Mouse (Mus musculus) myocyte (in vitro differentiated cells): ENCODE results near the gene Telo2. TPM values are rescaled to one million over a fixed set of nuclear protein-coding genes. Genes with fewer than 3 reads are reported as not detected.
A peak's percentile ranks its signal among the peaks of the same experiment; 100 is the strongest.
"Not testable (repeated sequence)": the region's sequence is repeated elsewhere in the genome, so short reads cannot be mapped to it uniquely, and the experiment has no call there.

Experiments
- H3K27me3 ChIP-seq: one replicate; pipeline ENCODE4 v1.6.1; 2011; ENCODE audit not compliant: control insufficient read depth, insufficient read depth, insufficient read length
- H3K36me3 ChIP-seq: one replicate; pipeline ENCODE4 v1.6.1; 2011; ENCODE audit not compliant: control insufficient read depth, insufficient read depth
- H3K4me2 ChIP-seq: one replicate; pipeline ENCODE4 v1.6.1; 2011; ENCODE audit warnings: low read depth, control low read depth
- H3K4me3 ChIP-seq: one replicate; pipeline ENCODE4 v1.5.1; 2011; ENCODE audit warnings: mild to moderate bottlenecking, control low read depth, moderate library complexity
- H3K79me2 ChIP-seq: one replicate; pipeline ENCODE4 v1.6.1; 2011; ENCODE audit not compliant: control insufficient read depth, insufficient read depth
- H3ac ChIP-seq: one replicate; pipeline ENCODE4 v1.6.1; 2011; ENCODE audit not compliant: control insufficient read depth, insufficient read length
- CEBPB ChIP-seq: IDR thresholded peaks from 2 replicates; pipeline ENCODE4 v1.6.1; 2011; ENCODE audit warnings: mild to moderate bottlenecking, moderate library complexity; ENCODE audit not compliant: poor library complexity, insufficient read depth, severe bottlenecking
- E2F4 ChIP-seq: IDR thresholded peaks from one replicate; pipeline ENCODE4 v1.6.1; 2011; ENCODE audit warnings: mild to moderate bottlenecking, control low read depth, moderate library complexity; ENCODE audit not compliant: insufficient read depth
- MAX ChIP-seq: IDR thresholded peaks from one replicate; pipeline ENCODE4 v1.6.1; 2011; ENCODE audit warnings: low read depth, mild to moderate bottlenecking, control low read depth
- MYOD1 ChIP-seq, 3 experiments: IDR thresholded peaks; one replicate each; pipeline ENCODE4 v1.6.1; 2011; ENCODE audit warnings: control low read depth in 2 of 3, low read depth in 2 of 3, mild to moderate bottlenecking in 2 of 3, moderate library complexity in 1 of 3; ENCODE audit not compliant: insufficient read length in 2 of 3, control insufficient read depth in 1 of 3
- MYOG ChIP-seq, 3 experiments: IDR thresholded peaks; one replicate each; pipeline ENCODE4 v1.6.1; 2011; ENCODE audit warnings: control low read depth in 2 of 3, low read depth in 2 of 3, mild to moderate bottlenecking in 2 of 3; ENCODE audit not compliant: insufficient read length in 2 of 3, control insufficient read depth in 1 of 3, insufficient read depth in 1 of 3
- POLR2A ChIP-seq: IDR thresholded peaks from one replicate; pipeline ENCODE4 v1.6.1; 2011; ENCODE audit warnings: low read depth, mild to moderate bottlenecking, control low read depth, moderate library complexity; ENCODE audit not compliant: insufficient read length
- POLR2AphosphoS2 ChIP-seq: IDR thresholded peaks from one replicate; pipeline ENCODE4 v1.6.1; 2011; ENCODE audit warnings: low read depth, control low read depth; ENCODE audit not compliant: insufficient read length
- REST ChIP-seq: IDR thresholded peaks from one replicate; pipeline ENCODE4 v1.6.1; 2011; ENCODE audit warnings: mild to moderate bottlenecking, control low read depth, moderate library complexity; ENCODE audit not compliant: insufficient read depth, insufficient read length
- SRF ChIP-seq: IDR thresholded peaks from one replicate; pipeline ENCODE4 v1.6.1; 2011; ENCODE audit warnings: low read depth; ENCODE audit not compliant: control insufficient read depth, insufficient read length
- TCF12 ChIP-seq: IDR thresholded peaks from one replicate; pipeline ENCODE4 v1.6.1; 2011; ENCODE audit warnings: mild to moderate bottlenecking, control low read depth; ENCODE audit not compliant: poor library complexity, insufficient read depth, severe bottlenecking
- TCF3 ChIP-seq: IDR thresholded peaks from one replicate; pipeline ENCODE4 v1.6.1; 2011; ENCODE audit warnings: low read depth, control low read depth; ENCODE audit not compliant: insufficient read length
- USF1 ChIP-seq: IDR thresholded peaks from one replicate; pipeline ENCODE4 v1.6.1; 2011; ENCODE audit warnings: low read depth, mild to moderate bottlenecking, control low read depth, moderate library complexity
- polyA plus RNA-seq: library from polyadenylated mRNA; unstranded; fragments of >200 nt; fragmentation: generic; extraction: Trizol; gene quantifications from one replicate; pipeline ENCODE4 v1.2.1, GENCODE M21; 2012; ENCODE audit warnings: missing spikeins

Telo2 gene
- polyA plus RNA-seq, 1 experiment: 14.4 TPM

GRCm38 (mm10) chr17:25127079-25127478, 11.3 kb upstream of the Telo2 start:
- Histone ChIP-seq H3K4me2 (peak overlapping the region; percentile 44), H3K36me3 (no peaks in the 10 kb centered on the region), H3K79me2 (no peaks in the 10 kb centered on the region), H3K27me3 (peaks cover 6% of the 10 kb centered on the region), H3K4me3 (no peak overlapping the region), H3ac (no peak overlapping the region)
- TF ChIP-seq MYOD1 (IDR thresholded peaks at IDR 0.05; ENCODE audit: control insufficient read depth in 1 of 3, insufficient read length in 2 of 3, low read depth in 2 of 3) (peak; percentile 16 to 60 (median 57)), POLR2A (no peak), REST (no peak), TCF3 (no peak), MYOG (IDR thresholded peaks at IDR 0.05; ENCODE audit: control insufficient read depth in 1 of 3, insufficient read depth in 1 of 3, insufficient read length in 2 of 3, low read depth in 2 of 3) (peak; percentile 27 to 60 (median 42)), SRF (no peak)

GRCm38 (mm10) chr17:25125442-25126060, 9.8 kb upstream of the Telo2 start:
- H3ac ChIP-seq, H3K27me3 ChIP-seq, H3K36me3 ChIP-seq, H3K4me3 ChIP-seq, H3K79me2 ChIP-seq, H3K4me2 ChIP-seq: not testable (repeated sequence)

- H3ac ChIP-seq: no peak overlapping the region
- H3K4me2 ChIP-seq: no peak overlapping the region
These were observed 8.2 kb upstream of the Telo2 start for GRCm38 (mm10) chr17:25123979-25124378.

GRCm38 (mm10) chr17:25120406-25120805, 4.6 kb upstream of the Telo2 start, which contains the start of gene Ptx4:
TSS of gene Ptx4 (plus strand) at chr17:25120760.
- Histone ChIP-seq H3K27me3 (peaks cover 10% of the 10 kb centered on the region), H3K79me2 (no peaks in the 10 kb centered on the region), H3K4me2 (no peak within 1 kb of the TSS), H3K36me3 (no peaks in the 10 kb centered on the region), H3K4me3 (no peak within 1 kb of the TSS), H3ac (no peak within 1 kb of the TSS)
- TF ChIP-seq SRF: no peak
- no peak for TF ChIP-seq TCF3

More at GRCm38 (mm10) chr17:25123979-25124378, 8.2 kb upstream of the Telo2 start:
- no peak for TF ChIP-seq POLR2AphosphoS2
- TF ChIP-seq TCF12: no peak
- TF ChIP-seq REST: no peak
- TF ChIP-seq POLR2A: no peak
- no peak for TF ChIP-seq SRF
- no peak for TF ChIP-seq TCF3
- TF ChIP-seq MAX: no peak
- no peak for TF ChIP-seq MYOD1 (IDR thresholded peaks at IDR 0.05; ENCODE audit: control insufficient read depth in 1 of 3, insufficient read length in 2 of 3, low read depth in 2 of 3)
- no peak for TF ChIP-seq MYOG (IDR thresholded peaks at IDR 0.05; ENCODE audit: control insufficient read depth in 1 of 3, insufficient read depth in 1 of 3, insufficient read length in 2 of 3, low read depth in 2 of 3)
- no peak for TF ChIP-seq CEBPB
- no peak for TF ChIP-seq USF1
- TF ChIP-seq E2F4: no peak
- H3K27me3 ChIP-seq: peaks cover 10% of the 10 kb centered on the region
- H3K79me2 ChIP-seq: no peaks in the 10 kb centered on the region
- H3K36me3 ChIP-seq: no peaks in the 10 kb centered on the region
- no peak overlapping the region for H3K4me3 ChIP-seq

- H3K4me2 ChIP-seq: no peak overlapping the region
These were observed 1.5 kb upstream of the Telo2 start for GRCm38 (mm10) chr17:25117263-25117662.

More at GRCm38 (mm10) chr17:25117263-25117662, 1.5 kb upstream of the Telo2 start:
- Histone ChIP-seq H3ac (no peak overlapping the region), H3K36me3 (no peaks in the 10 kb centered on the region), H3K27me3 (peaks cover 4% of the 10 kb centered on the region), H3K79me2 (peaks cover 7% of the 10 kb centered on the region), H3K4me3 (no peak overlapping the region)
- TF ChIP-seq MYOG (IDR thresholded peaks at IDR 0.05; ENCODE audit: control insufficient read depth in 1 of 3, insufficient read depth in 1 of 3, insufficient read length in 2 of 3, low read depth in 2 of 3) (no peak), TCF3 (no peak), REST (no peak), MYOD1 (IDR thresholded peaks at IDR 0.05; ENCODE audit: control insufficient read depth in 1 of 3, insufficient read length in 2 of 3, low read depth in 2 of 3) (no peak), SRF (no peak), E2F4 (no peak), TCF12 (no peak), USF1 (no peak), POLR2A (no peak), CEBPB (no peak), POLR2AphosphoS2 (no peak), MAX (no peak)
